ENCODE assay signal across 23 mouse cellular contexts in the genomic region with DNA sequence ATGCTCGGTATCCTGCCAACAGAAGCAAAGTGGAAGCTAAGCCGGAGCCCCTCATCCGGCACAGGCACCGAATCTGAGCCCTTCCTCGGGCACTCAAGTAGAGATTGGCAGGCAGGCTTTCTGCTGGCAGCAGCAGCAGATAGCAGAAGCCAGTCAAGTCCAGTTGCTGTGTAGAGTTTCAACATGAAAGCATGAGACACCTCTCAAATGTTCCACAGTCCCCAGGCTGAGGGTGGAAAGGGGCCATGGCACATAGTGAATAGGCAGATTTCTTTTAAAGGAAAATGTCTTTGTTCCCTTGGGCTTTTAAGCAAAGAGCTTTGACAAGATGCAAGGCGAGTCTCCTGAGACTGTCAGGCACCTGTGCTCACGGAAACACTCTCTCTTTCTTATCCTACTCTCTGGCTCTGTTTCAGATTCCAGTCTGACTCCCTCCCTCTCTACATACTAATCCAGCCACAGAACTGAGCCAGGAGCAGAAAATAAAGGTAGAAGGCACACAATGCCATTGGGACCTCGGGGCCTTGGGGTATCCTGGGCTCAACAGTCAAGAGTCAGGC.
A peak's percentile ranks its signal among the peaks of the same experiment; 100 is the strongest.
DNase-seq lines count a peak whose midpoint lies in the region; TF ChIP-seq lines count a peak whose summit lies in the region.
"Had no signal": no experiment of that assay in that cellular context is flagged by ENCODE, and none has a peak within 500 bp of the region (broad histone marks: within the 10 kb centered on the region; RNA-seq: fewer than 3 reads in every experiment).

No protein-coding gene starts in this region.

- no peak for TF ChIP-seq POLR2A in brain, embryonic 14.5 days (IDR thresholded peaks at IDR 0.05; ENCODE audit: borderline replicate concordance, extremely low read depth, insufficient read depth, insufficient read length, poor library complexity, severe bottlenecking)

- no peak overlapping the region for H3K4me3 ChIP-seq in gastrocnemius, adult 2 months
- H3K4me3 ChIP-seq: hindbrain, embryonic 12.5 days; kidney, embryonic 15.5 days; liver, embryonic 13.5 days; neural tube, embryonic 15.5 days; stomach, embryonic 15.5 days had no signal

- intact Hi-C loops in gastrocnemius, adult 2 months (cut with DNase I): no loop called here
- intact Hi-C loops in heart, postnatal 10 days (cut with DNase I): no loop called here
- intact Hi-C loops in heart, postnatal 36 days (cut with DNase I): no loop called here

- DNase-seq in gastrocnemius, adult 2 months: peak; percentile 44
- no peak for DNase-seq in gastrocnemius, postnatal 10 days
- DNase-seq in heart, postnatal 10 days: peak; percentile 17 to 22
- DNase-seq in heart, postnatal 36 days: no peak
- peak; percentile 47 for DNase-seq in brain, adult 2 months (ENCODE audit: low read depth, low spot score)
- DNase-seq in brain, embryonic 14.5 days (ENCODE audit: low read depth): peak; percentile 52
- DNase-seq in thymus, postnatal 25 days: no peak
- DNase-seq: adrenal gland, adult 2 months; cerebellum, adult 18-20 months; cerebellum, postnatal 36 days; embryo, embryonic 11 days; kidney, adult 11 months; layer of hippocampus, adult 9-11 months; liver, embryonic 13.5 days; lung, adult 2 months; lung, postnatal 14 days; right cerebral cortex, adult 18-20 months; right cerebral cortex, postnatal 4 days; thymus, postnatal 4 days had no signal

- TF ChIP-seq CTCF in gastrocnemius, adult 2 months (IDR thresholded peaks at IDR 0.05): no peak
- no peak for TF ChIP-seq CTCF in brain, embryonic 14.5 days (IDR thresholded peaks at IDR 0.05; ENCODE audit: borderline replicate concordance, extremely low read depth, insufficient read depth, insufficient read length)

- H3K27ac ChIP-seq in gastrocnemius, adult 2 months: no peak overlapping the region
- H3K27ac ChIP-seq: hindbrain, embryonic 12.5 days; kidney, embryonic 15.5 days; liver, embryonic 13.5 days; neural tube, embryonic 15.5 days; stomach, embryonic 15.5 days had no signal

Comparison
In these comparisons a context has a peak if more than half of its experiments do, and no peak if none do; other contexts are left out.
1. DNase-seq: peak in gastrocnemius, adult 2 months (single experiment), heart, postnatal 10 days (2 of 2), brain, adult 2 months (single experiment) and brain, embryonic 14.5 days (single experiment); none in gastrocnemius, postnatal 10 days (single experiment), heart, postnatal 36 days (0 of 2) and thymus, postnatal 25 days (single experiment).